Mouse (Mus musculus) embryonic fibroblast, embryonic 13.5 days (primary cell): ENCODE measurements at regions not wholly inside any gene's neighbourhood (a gene's known extent, or its start where the extent isn't known, plus 50 kb on each side); places are given as distances from the start of the nearest gene placed in this dataset.

Experiments
- H3K27ac ChIP-seq: 2 replicates; pipeline ENCODE4 v1.5.1; 2012; ENCODE audit warnings: low read length, control low read depth, inconsistent platforms; ENCODE audit not compliant: insufficient read depth
- H3K4me1 ChIP-seq: 2 replicates; pipeline ENCODE4 v1.6.1; 2011; ENCODE audit warnings: low read length; ENCODE audit not compliant: control insufficient read depth, insufficient read depth
- H3K4me3 ChIP-seq: 2 replicates; pipeline ENCODE4 v1.5.1; 2011; ENCODE audit warnings: mild to moderate bottlenecking, control low read depth, low read length; ENCODE audit not compliant: insufficient read depth
- CTCF ChIP-seq: IDR thresholded peaks from 2 replicates; pipeline ENCODE4 v1.5.1; 2011; ENCODE audit warnings: mild to moderate bottlenecking, control low read depth, low read length, moderate library complexity, borderline replicate concordance; ENCODE audit not compliant: insufficient read depth
- POLR2A ChIP-seq: IDR thresholded peaks from 2 replicates; pipeline ENCODE4 v1.6.1; 2011; ENCODE audit warnings: low read depth, mild to moderate bottlenecking, control low read depth, low read length, moderate library complexity

GRCm38 (mm10) chr9:85121059-85121458 is 191.5 kb upstream of the Gm11114 start:
- no peak overlapping the region for H3K27ac ChIP-seq
- TF ChIP-seq CTCF = no peak
- TF ChIP-seq POLR2A = no peak
- no peaks in the 10 kb centered on the region for H3K4me1 ChIP-seq
- H3K4me3 ChIP-seq = no peak overlapping the region

GRCm38 (mm10) chr9:85123706-85124105 is 188.9 kb upstream of the Gm11114 start:
- Histone ChIP-seq H3K27ac (no peak overlapping the region), H3K4me3 (no peak overlapping the region), H3K4me1 (0 out of 2 replicates have a peak, but pooled peaks cover 2% of the 10 kb centered on the region)
- TF ChIP-seq POLR2A (no peak), CTCF (no peak)

GRCm38 (mm10) chr9:85125775-85126174 is 186.8 kb upstream of the Gm11114 start:
- Histone ChIP-seq H3K4me1 (0 out of 2 replicates have a peak, but pooled peaks cover 2% of the 10 kb centered on the region), H3K27ac (no peak overlapping the region), H3K4me3 (no peak overlapping the region)
- TF ChIP-seq POLR2A = no peak
- no peak for TF ChIP-seq CTCF

GRCm38 (mm10) chr9:85126541-85126940 is 186.0 kb upstream of the Gm11114 start:
- Histone ChIP-seq H3K27ac (peak overlapping the region; percentile 47; the same call in 1 of the 2 replicates), H3K4me3 (no peak overlapping the region), H3K4me1 (0 out of 2 replicates have a peak, but pooled peaks cover 2% of the 10 kb centered on the region)
- TF ChIP-seq CTCF (no peak), POLR2A (no peak)

GRCm38 (mm10) chr9:85127107-85127506 is 185.5 kb upstream of the Gm11114 start:
- Histone ChIP-seq H3K4me1 (0 out of 2 replicates have a peak, but pooled peaks cover 2% of the 10 kb centered on the region), H3K27ac (no peak overlapping the region), H3K4me3 (no peak overlapping the region)
- TF ChIP-seq POLR2A (no peak), CTCF (no peak)

- Histone ChIP-seq H3K27ac (no peak overlapping the region), H3K4me3 (no peak overlapping the region), H3K4me1 (no peaks in the 10 kb centered on the region)
- no peak for TF ChIP-seq POLR2A
Measured at GRCm38 (mm10) chr9:85134900-85135299, 177.7 kb upstream of the Gm11114 start.

GRCm38 (mm10) chr9:85136715-85137582 is 175.6 kb upstream of the Gm11114 start:
- H3K4me3 ChIP-seq = no peak overlapping the region
- H3K27ac ChIP-seq = no peak overlapping the region
- no peaks in the 10 kb centered on the region for H3K4me1 ChIP-seq
- TF ChIP-seq CTCF (no peak), POLR2A (no peak)

- no peak overlapping the region for H3K27ac ChIP-seq
- TF ChIP-seq POLR2A (no peak), CTCF (no peak)
- no peak overlapping the region for H3K4me3 ChIP-seq
Measured at GRCm38 (mm10) chr9:85139891-85140290, 172.7 kb upstream of the Gm11114 start.

GRCm38 (mm10) chr9:85144363-85144762 is 168.2 kb upstream of the Gm11114 start:
- H3K4me1 ChIP-seq = no peaks in the 10 kb centered on the region
- TF ChIP-seq POLR2A (no peak), CTCF (no peak)
- no peak overlapping the region for H3K4me3 ChIP-seq
- H3K27ac ChIP-seq = no peak overlapping the region

More at GRCm38 (mm10) chr9:85139891-85140290, 172.7 kb upstream of the Gm11114 start:
- H3K4me1 ChIP-seq = no peaks in the 10 kb centered on the region

GRCm38 (mm10) chr9:85165632-85166031 is 146.9 kb upstream of the Gm11114 start:
- Histone ChIP-seq H3K27ac (no peak overlapping the region), H3K4me1 (0 out of 2 replicates have a peak, but pooled peaks cover 2% of the 10 kb centered on the region), H3K4me3 (no peak overlapping the region)
- TF ChIP-seq POLR2A = no peak
- TF ChIP-seq CTCF = no peak

GRCm38 (mm10) chr9:85167243-85167642 is 145.3 kb upstream of the Gm11114 start:
- Histone ChIP-seq H3K27ac (no peak overlapping the region), H3K4me3 (no peak overlapping the region), H3K4me1 (0 out of 2 replicates have a peak, but pooled peaks cover 2% of the 10 kb centered on the region)
- no peak for TF ChIP-seq CTCF
- TF ChIP-seq POLR2A = no peak
